Mouse (Mus musculus) G1E (cell line): ENCODE measurements around the gene H2al1f.
"Not testable (repeated sequence)": the region's sequence is repeated elsewhere in the genome, so short reads cannot be mapped to it uniquely, and the experiment has no call there.

Experiments
- CTCF ChIP-seq: IDR thresholded peaks from 2 replicates; pipeline ENCODE4 v1.5.1; 2012; ENCODE audit warnings: low read depth, low read length, inconsistent platforms, mixed read lengths
- GATA1 ChIP-seq: IDR thresholded peaks from 2 replicates; pipeline ENCODE4 v1.6.1; 2012; ENCODE audit warnings: borderline replicate concordance, low read length, inconsistent platforms, mixed read lengths
- TAL1 ChIP-seq: conservative IDR thresholded peaks from 2 replicates; pipeline ENCODE4 v1.6.1; 2012; ENCODE audit warnings: low read depth, low read length, inconsistent platforms, mixed read lengths

GRCm38 (mm10) chrX:11302132-11302531 lies 12.8 kb upstream of the H2al1f start, which contains the start of gene H2al1b:
- not testable (repeated sequence) for TF ChIP-seq CTCF, TAL1, GATA1
